Mouse (Mus musculus) erythroblast, embryonic 14.5 days (primary cell): ENCODE measurements around the gene Tsga10ip. TPM values are rescaled to one million over a fixed set of nuclear protein-coding genes. Genes with fewer than 3 reads are reported as not detected.

Source experiments
- H3K27me3 ChIP-seq: 2 replicates; pipeline ENCODE4 v1.6.1; 2012; ENCODE audit warnings: inconsistent platforms; ENCODE audit not compliant: control insufficient read depth
- H3K36me3 ChIP-seq: 2 replicates; pipeline ENCODE4 v1.6.1; 2012; ENCODE audit warnings: mild to moderate bottlenecking, inconsistent platforms; ENCODE audit not compliant: control insufficient read depth
- H3K4me1 ChIP-seq: 2 replicates; pipeline ENCODE4 v1.6.1; 2012; ENCODE audit warnings: inconsistent platforms; ENCODE audit not compliant: control insufficient read depth
- H3K4me3 ChIP-seq: replicated peaks from 2 replicates; pipeline ENCODE3; 2012; ENCODE audit warnings: moderate library complexity, mild to moderate bottlenecking, inconsistent platforms
- H3K9me3 ChIP-seq: 2 replicates; pipeline ENCODE4 v1.6.1; 2012; ENCODE audit warnings: low read length, inconsistent platforms, mixed read lengths; ENCODE audit not compliant: control insufficient read depth
- GATA1 ChIP-seq: IDR thresholded peaks from 2 replicates; pipeline ENCODE4 v1.6.1; 2012; ENCODE audit warnings: low read length, inconsistent platforms, mixed read lengths
- TAL1 ChIP-seq: IDR thresholded peaks from 3 replicates; pipeline ENCODE4 v1.6.1; 2012; ENCODE audit warnings: low read length, inconsistent platforms, mixed read lengths
- polyA plus RNA-seq: library from polyadenylated mRNA; stranded (reverse); fragments of >175 nt; gene quantifications from 2 replicates; pipeline ENCODE4 v1.2.3, GENCODE M21; 2012

Gene Tsga10ip
- polyA plus RNA-seq, 1 experiment = not detected

GRCm38 (mm10) chr19:5424782-5425741 lies 22.7 kb upstream of the Tsga10ip start, which contains the start of the genes Drap1 and AI837181:
Gene Drap1, minus strand, starts transcription at chr19:5424979.
Gene AI837181, plus strand, starts transcription at chr19:5425144.
- Histone ChIP-seq H3K4me1 (peaks cover 42% of the 10 kb centered on the region), H3K36me3 (peaks cover 45% of the 10 kb centered on the region), H3K9me3 (no peaks in the 10 kb centered on the region), H3K4me3 (peak within 1 kb of the TSS; percentile 89), H3K27me3 (no peaks in the 10 kb centered on the region)
- TF ChIP-seq GATA1 (no peak), TAL1 (no peak)

- peak overlapping the region; percentile 89 for H3K4me3 ChIP-seq
- H3K27me3 ChIP-seq = no peaks in the 10 kb centered on the region
- TF ChIP-seq GATA1 (no peak), TAL1 (no peak)
- H3K36me3 ChIP-seq = peaks cover 48% of the 10 kb centered on the region
- peaks cover 44% of the 10 kb centered on the region for H3K4me1 ChIP-seq
- H3K9me3 ChIP-seq = no peaks in the 10 kb centered on the region
Measured at GRCm38 (mm10) chr19:5424092-5424781, 21.9 kb upstream of the Tsga10ip start.

GRCm38 (mm10) chr19:5423561-5423960 lies 21.2 kb upstream of the Tsga10ip start:
- peaks cover 48% of the 10 kb centered on the region for H3K36me3 ChIP-seq
- H3K4me1 ChIP-seq = peaks cover 44% of the 10 kb centered on the region
- H3K9me3 ChIP-seq = no peaks in the 10 kb centered on the region
- no peaks in the 10 kb centered on the region for H3K27me3 ChIP-seq
- H3K4me3 ChIP-seq = peak overlapping the region; percentile 89
- no peak for TF ChIP-seq GATA1
- no peak for TF ChIP-seq TAL1

GRCm38 (mm10) chr19:5422895-5423443 lies 20.6 kb upstream of the Tsga10ip start:
- TF ChIP-seq TAL1 (no peak), GATA1 (no peak)
- Histone ChIP-seq H3K36me3 (peaks cover 47% of the 10 kb centered on the region), H3K4me1 (peaks cover 44% of the 10 kb centered on the region), H3K9me3 (no peaks in the 10 kb centered on the region), H3K27me3 (no peaks in the 10 kb centered on the region), H3K4me3 (no peak overlapping the region)

GRCm38 (mm10) chr19:5422267-5422666 lies 19.9 kb upstream of the Tsga10ip start:
- Histone ChIP-seq H3K36me3 (peaks cover 46% of the 10 kb centered on the region), H3K9me3 (no peaks in the 10 kb centered on the region), H3K4me1 (peaks cover 44% of the 10 kb centered on the region), H3K27me3 (no peaks in the 10 kb centered on the region), H3K4me3 (no peak overlapping the region)
- no peak for TF ChIP-seq TAL1

- TF ChIP-seq GATA1 = no peak
- no peak for TF ChIP-seq TAL1
- Histone ChIP-seq H3K4me3 (no peak overlapping the region), H3K9me3 (no peaks in the 10 kb centered on the region), H3K4me1 (peaks cover 41% of the 10 kb centered on the region), H3K27me3 (no peaks in the 10 kb centered on the region), H3K36me3 (peaks cover 41% of the 10 kb centered on the region)
Measured at GRCm38 (mm10) chr19:5421784-5422183, 19.5 kb upstream of the Tsga10ip start.

GRCm38 (mm10) chr19:5420579-5420978 lies 18.3 kb upstream of the Tsga10ip start:
- no peaks in the 10 kb centered on the region for H3K27me3 ChIP-seq
- H3K4me3 ChIP-seq = no peak overlapping the region
- no peaks in the 10 kb centered on the region for H3K9me3 ChIP-seq
- H3K36me3 ChIP-seq = peaks cover 31% of the 10 kb centered on the region
- H3K4me1 ChIP-seq = peaks cover 29% of the 10 kb centered on the region
- no peak for TF ChIP-seq GATA1
- no peak for TF ChIP-seq TAL1

- peaks cover 25% of the 10 kb centered on the region for H3K4me1 ChIP-seq
- H3K4me3 ChIP-seq = no peak overlapping the region
- H3K36me3 ChIP-seq = peaks cover 31% of the 10 kb centered on the region
- no peaks in the 10 kb centered on the region for H3K9me3 ChIP-seq
- H3K27me3 ChIP-seq = no peaks in the 10 kb centered on the region
- TF ChIP-seq GATA1 (no peak), TAL1 (no peak)
Measured at GRCm38 (mm10) chr19:5419630-5420029, 17.3 kb upstream of the Tsga10ip start.
